Mouse (Mus musculus) cerebellum, adult 2 months (tissue): ENCODE results near the gene Nsd1.

Source experiments
- CTCF ChIP-seq: fragments of 200-500 bp; IDR thresholded peaks from 2 replicates; pipeline ENCODE4 v1.5.1; 2011; ENCODE audit warnings: low read depth, mild to moderate bottlenecking, control low read depth, low read length, moderate library complexity, borderline replicate concordance; ENCODE audit not compliant: insufficient read depth
- POLR2A ChIP-seq: fragments of 200-500 bp; IDR thresholded peaks from 2 replicates; pipeline ENCODE4 v1.6.1; 2011; ENCODE audit warnings: low read length, control low read depth, borderline replicate concordance; ENCODE audit not compliant: insufficient read depth

DNA sequence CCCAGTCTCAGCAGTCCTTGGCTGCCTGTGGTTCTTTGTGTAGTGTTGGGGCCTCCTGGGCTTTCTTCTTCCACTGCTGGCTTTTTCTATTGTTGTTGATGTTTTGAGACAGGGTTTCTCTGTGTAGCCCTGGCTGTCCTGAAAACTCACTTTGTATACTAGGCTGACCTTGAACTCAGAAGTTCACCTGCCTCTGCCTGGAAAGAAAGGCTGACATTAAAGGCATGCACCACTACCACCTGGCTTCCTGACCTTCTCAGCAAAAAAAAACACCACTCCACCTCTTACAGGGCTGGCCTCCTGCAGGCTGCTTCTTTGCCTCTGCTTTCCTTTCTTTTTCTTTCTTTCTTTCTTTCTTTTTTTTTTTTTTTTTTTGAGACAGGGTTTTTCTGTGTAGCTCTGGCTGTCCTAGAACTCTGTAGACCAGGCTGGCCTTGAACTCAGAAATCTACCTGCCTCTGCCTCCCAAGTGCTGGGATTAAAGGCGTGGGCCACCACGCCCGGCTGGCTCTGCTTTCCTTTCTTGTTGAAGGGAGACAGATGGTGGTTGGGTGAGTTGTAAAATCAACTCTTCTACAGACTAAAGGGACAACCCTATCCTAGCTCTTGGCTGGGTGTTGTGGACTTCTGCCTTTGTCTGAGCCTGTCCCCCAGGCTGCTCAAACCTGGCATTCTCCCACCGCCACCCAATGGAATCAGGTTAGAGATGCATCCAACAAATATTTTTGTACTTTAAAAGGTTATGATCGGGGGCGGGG, 4.0 kb upstream of the Nsd1 start:
- TF ChIP-seq CTCF = no peak
- TF ChIP-seq POLR2A = no peak
